Mouse (Mus musculus) embryonic fibroblast, embryonic 13.5 days (primary cell): ENCODE data around the gene Ugt1a6b. TPM values are rescaled to one million over a fixed set of nuclear protein-coding genes. Genes with fewer than 3 reads are reported as not detected.

Experiments used
- H3K27ac ChIP-seq: 2 replicates; pipeline ENCODE4 v1.5.1; 2012; ENCODE audit warnings: low read length, control low read depth, inconsistent platforms; ENCODE audit not compliant: insufficient read depth
- H3K4me1 ChIP-seq: 2 replicates; pipeline ENCODE4 v1.6.1; 2011; ENCODE audit warnings: low read length; ENCODE audit not compliant: control insufficient read depth, insufficient read depth
- H3K4me3 ChIP-seq: 2 replicates; pipeline ENCODE4 v1.5.1; 2011; ENCODE audit warnings: mild to moderate bottlenecking, control low read depth, low read length; ENCODE audit not compliant: insufficient read depth
- CTCF ChIP-seq: IDR thresholded peaks from 2 replicates; pipeline ENCODE4 v1.5.1; 2011; ENCODE audit warnings: mild to moderate bottlenecking, control low read depth, low read length, moderate library complexity, borderline replicate concordance; ENCODE audit not compliant: insufficient read depth
- POLR2A ChIP-seq: IDR thresholded peaks from 2 replicates; pipeline ENCODE4 v1.6.1; 2011; ENCODE audit warnings: low read depth, mild to moderate bottlenecking, control low read depth, low read length, moderate library complexity
- polyA plus RNA-seq: library from polyadenylated mRNA; stranded (reverse); fragments of >200 nt; gene quantifications from 2 replicates; pipeline ENCODE4 v1.2.4, GENCODE M21; 2011; ENCODE audit warnings: low read depth; ENCODE audit not compliant: missing spikeins, insufficient read length

The Ugt1a6b gene
- polyA plus RNA-seq, 1 experiment: 1.8 TPM

DNA sequence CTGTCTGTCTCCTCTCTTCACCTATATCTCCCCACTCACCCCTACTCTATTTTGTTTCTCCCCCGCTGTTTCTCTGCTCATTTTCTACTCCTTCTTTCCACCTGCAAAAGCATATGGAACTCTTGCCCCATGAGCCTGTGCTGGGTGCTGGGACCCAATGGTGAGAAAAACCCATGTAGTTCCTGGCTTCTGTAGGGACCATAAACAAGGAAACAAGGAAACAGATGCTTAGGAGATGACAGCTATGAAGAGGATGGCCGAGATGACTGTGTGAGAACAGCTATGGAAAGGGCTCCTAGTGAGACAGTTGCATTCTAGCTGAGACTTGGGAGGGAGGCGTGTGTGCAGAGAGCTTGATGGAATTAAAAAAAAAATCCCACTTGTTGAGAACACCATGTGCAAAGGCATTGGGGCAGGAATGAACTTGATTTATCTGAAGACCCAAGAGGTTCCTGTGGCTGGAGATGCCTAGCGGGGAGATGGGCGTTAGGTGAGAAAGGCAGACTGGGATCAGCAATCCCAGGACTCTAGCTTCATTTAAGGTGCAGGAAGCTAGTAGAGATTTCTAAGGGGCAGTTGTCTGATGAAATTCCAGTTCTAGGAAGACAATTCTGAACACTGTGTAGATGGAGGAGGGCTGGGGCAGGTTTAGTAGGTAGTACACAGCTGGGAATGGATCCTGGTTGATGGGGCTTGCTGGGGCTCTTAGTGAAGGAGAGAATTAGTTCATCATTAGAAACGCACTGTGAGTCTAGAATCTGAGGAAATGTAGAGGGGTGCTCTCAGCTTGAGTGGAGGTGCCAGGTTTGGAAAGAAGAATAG, 128.1 kb downstream of the Ugt1a6b start:
- no peaks in the 10 kb centered on the region for H3K4me1 ChIP-seq
- no peak overlapping the region for H3K4me3 ChIP-seq
- no peak for TF ChIP-seq CTCF
- TF ChIP-seq POLR2A: no peak
- H3K27ac ChIP-seq: no peak overlapping the region

- no peak overlapping the region for H3K27ac ChIP-seq
- no peak overlapping the region for H3K4me3 ChIP-seq
- TF ChIP-seq CTCF (no peak), POLR2A (no peak)
- no peaks in the 10 kb centered on the region for H3K4me1 ChIP-seq
Observed at GRCm38 (mm10) chr1:88231803-88232499, 128.9 kb downstream of the Ugt1a6b start.

DNA sequence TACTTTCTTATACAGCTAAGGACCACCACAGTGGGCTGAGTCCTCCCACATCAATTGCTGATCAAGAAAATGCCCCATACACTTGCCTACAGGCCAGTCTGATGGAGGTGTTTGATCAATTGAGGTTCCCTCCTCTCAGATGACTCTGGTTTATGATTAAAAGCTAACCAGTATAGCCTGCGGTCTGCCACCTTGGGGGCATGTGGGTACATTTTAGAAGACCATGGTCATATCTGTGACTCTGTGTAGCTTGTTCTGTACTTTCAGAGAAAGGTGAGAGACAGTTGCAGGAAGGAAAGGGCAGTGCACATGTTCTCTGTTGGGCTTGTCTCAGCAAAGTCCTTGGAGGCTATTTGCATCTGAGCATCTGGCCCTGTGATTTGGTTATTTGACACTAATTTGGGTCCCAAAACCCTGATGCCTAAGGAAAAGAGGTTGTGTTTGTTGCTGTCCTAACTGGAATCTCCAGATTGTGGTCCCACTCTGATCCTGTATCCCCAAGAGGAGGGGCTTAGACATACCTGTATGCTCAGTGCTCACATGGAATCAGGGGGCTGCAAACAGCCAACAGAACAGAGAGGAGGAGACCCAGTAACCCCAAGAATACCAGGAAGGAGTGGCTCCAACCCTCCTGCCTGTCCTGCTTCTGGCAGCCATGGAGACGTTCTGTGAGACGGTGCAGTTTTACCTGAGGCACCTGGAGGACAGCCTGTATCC, 129.8 kb downstream of the Ugt1a6b start:
- Histone ChIP-seq H3K4me3 (no peak overlapping the region), H3K4me1 (no peaks in the 10 kb centered on the region), H3K27ac (no peak overlapping the region)
- TF ChIP-seq CTCF (no peak), POLR2A (no peak)

DNA sequence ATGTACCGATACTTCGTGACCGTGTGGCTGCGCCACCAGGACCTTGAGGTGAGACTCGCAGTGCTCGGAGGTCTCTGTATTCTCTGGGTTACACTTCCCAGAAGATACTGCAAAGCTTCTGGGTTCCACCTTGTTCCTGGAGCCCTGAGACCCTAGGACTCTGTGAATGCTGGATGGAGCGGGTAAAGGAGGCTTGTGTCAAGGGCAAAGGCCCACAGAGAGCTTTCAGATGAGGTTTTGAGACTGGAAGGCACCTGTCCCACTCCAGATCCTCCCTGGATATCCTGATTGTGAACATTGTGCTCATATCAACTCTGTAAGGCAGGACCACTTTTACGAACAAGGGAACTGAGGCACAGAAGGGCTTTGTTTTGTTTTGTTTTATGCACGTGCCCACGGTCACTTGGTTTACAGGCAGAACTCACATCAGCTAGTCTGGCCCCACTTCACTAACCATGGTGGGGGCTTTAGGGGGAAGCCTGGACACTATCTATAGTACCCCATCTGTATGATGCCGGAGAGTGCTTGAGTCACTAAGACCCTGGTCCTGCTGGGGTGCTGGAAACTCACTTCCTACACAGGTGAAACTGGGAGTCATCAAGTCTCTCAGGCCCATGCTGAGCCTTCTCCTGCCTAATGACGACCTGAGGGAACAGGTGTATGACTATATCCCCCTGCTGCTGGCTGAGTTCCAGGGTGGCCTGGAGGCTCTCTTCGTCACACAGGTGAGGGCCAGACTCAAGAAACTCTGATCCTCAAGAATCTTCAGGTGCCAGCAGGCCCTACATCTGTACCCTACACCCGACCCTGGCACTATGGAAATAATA, 130.6 kb downstream of the Ugt1a6b start:
- H3K4me1 ChIP-seq: no peaks in the 10 kb centered on the region
- H3K27ac ChIP-seq: no peak overlapping the region
- TF ChIP-seq CTCF: no peak
- H3K4me3 ChIP-seq: no peak overlapping the region

DNA sequence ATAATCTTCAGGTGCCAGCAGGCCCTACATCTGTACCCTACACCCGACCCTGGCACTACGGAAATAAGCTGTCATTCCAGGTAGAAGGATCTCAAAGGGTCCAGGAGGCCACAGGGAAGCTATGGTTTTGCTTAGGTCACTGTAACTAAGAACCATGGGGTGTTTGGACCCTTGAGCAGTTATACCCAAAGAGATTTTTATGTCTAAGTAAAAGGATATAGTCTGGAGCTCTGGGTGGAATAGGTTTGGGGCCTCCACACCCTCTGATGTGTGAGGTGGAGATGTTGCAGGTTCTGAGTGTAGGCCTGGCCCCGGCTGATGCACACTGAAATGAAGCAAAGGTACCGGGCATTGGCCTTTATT, 131.2 kb downstream of the Ugt1a6b start:
- TF ChIP-seq POLR2A (no peak), CTCF (no peak)
- Histone ChIP-seq H3K4me1 (no peaks in the 10 kb centered on the region), H3K27ac (no peak overlapping the region), H3K4me3 (no peak overlapping the region)

DNA sequence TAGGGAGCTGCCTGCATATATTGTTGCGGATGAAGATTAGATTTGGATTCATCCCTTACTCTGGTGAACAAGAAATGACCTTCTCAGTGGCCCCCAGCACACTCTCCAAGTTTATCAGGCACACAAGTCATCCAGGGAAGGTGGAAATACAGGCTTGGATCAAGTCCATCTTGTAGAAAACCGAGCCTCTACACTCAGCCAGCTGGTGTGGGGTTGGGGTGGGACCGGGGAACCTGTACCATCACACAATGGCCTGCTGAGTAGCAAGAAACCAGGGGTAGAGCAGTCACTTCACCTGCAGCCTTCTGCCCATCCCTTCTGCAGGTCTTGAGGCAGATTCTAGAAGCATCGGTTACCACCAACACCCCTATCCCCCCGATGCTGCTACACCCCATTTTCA, 131.6 kb downstream of the Ugt1a6b start:
- H3K27ac ChIP-seq: no peak overlapping the region
- H3K4me3 ChIP-seq: no peak overlapping the region
- H3K4me1 ChIP-seq: no peaks in the 10 kb centered on the region
- TF ChIP-seq POLR2A (no peak), CTCF (no peak)

DNA sequence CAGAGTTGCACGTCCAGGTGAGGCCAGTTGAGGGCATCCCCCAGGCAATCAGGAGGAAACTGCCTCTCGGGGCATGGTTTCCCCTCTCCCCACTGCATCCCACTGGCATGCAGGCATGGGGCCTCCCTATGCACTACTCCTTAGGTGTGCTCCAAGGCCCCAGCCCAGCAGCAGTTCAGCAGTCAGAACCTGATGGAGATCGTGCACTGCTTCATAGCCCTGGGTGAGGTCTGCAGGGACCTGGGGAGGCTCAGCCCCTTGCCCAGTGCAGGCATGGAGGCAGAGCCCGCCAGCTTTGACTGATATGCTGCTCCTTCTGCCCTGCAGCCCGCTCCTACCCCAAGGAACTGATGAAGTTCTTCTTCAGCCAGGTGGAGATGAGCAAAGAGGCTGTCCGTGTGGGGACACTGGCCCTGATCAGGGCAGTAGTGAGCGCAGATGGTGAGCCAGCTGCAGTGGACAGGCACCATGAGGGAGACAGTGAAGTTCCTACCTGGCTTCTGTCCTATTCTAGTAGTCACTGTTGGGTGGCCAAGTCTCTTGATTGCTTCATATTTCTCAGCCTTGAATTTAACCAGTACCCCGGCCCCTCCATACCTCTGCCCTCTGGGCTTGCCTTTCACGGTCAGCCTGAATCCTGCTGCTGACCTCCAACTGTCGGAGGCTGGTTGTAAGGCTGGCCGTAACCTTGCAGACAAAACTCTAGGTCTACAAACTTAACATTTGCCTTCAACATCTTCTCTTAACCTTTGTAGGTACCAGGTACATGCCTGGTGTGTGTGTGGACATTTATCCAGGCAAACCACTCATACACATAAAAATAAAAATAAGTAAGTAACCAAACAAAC, 132.2 kb downstream of the Ugt1a6b start:
- TF ChIP-seq POLR2A (no peak), CTCF (no peak)
- Histone ChIP-seq H3K27ac (no peak overlapping the region), H3K4me1 (no peaks in the 10 kb centered on the region), H3K4me3 (no peak overlapping the region)

- Histone ChIP-seq H3K27ac (no peak overlapping the region), H3K4me1 (no peaks in the 10 kb centered on the region), H3K4me3 (no peak overlapping the region)
- TF ChIP-seq POLR2A: no peak
- TF ChIP-seq CTCF: no peak
Observed at GRCm38 (mm10) chr1:88235894-88236415, 132.9 kb downstream of the Ugt1a6b start.

GRCm38 (mm10) chr1:88237311-88237710, 134.3 kb downstream of the Ugt1a6b start:
- TF ChIP-seq CTCF: no peak
- TF ChIP-seq POLR2A: no peak
- H3K4me1 ChIP-seq: no peaks in the 10 kb centered on the region
- no peak overlapping the region for H3K27ac ChIP-seq
- H3K4me3 ChIP-seq: no peak overlapping the region
